Mouse (Mus musculus) CH12.LX (cell line): Measurements from ENCODE around the gene Rbp2.

Source experiments
- CTCF ChIP-seq, 2 experiments: IDR thresholded peaks in 1 of 2; conservative IDR thresholded peaks in 1 of 2; 2 replicates each; pipeline ENCODE4 v1.5.1; 2011 to 2012; ENCODE audit warnings: low read depth in 2 of 2, low read length in 2 of 2, improper control_type of control experiment in 1 of 2, inconsistent platforms in 1 of 2, mild to moderate bottlenecking in 1 of 2, moderate library complexity in 1 of 2
- EP300 ChIP-seq: IDR thresholded peaks from 2 replicates; pipeline ENCODE4 v1.6.1; 2011; ENCODE audit warnings: low read length, improper control_type of control experiment
- POLR2A ChIP-seq: IDR thresholded peaks from 2 replicates; pipeline ENCODE4 v1.6.1; 2011; ENCODE audit warnings: low read depth, mild to moderate bottlenecking, improper control_type of control experiment, low read length
- ZNF384 ChIP-seq: IDR thresholded peaks from 2 replicates; pipeline ENCODE4 v1.6.1; 2012; ENCODE audit warnings: low read depth, low read length, improper control_type of control experiment, inconsistent platforms

DNA sequence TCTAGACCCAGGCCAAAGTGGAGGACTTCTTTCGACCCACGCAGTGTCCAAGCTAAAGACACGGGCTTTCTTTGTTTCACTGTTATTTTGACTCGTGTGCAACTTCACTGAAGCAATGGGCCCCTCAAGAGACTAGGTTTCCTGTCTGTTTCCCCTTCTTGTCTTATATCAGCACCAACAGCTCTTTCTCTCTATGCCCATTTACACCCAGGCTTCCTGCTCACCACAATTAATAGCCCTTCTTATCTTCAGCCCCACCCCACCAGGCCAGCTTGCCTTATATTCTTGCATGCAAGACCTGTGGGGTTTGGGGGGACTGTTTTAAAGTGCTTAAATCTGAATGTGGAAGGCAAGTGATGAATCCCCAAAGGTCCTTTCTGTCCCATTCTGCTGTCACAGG, 3.6 kb downstream of the Rbp2 start:
- no peak for TF ChIP-seq POLR2A
- TF ChIP-seq EP300 = no peak
- TF ChIP-seq ZNF384 = no peak
- TF ChIP-seq CTCF (conservative IDR thresholded peaks at IDR 0.05 in 1 of 2, IDR thresholded peaks at IDR 0.05 in 1 of 2; ENCODE audit: low read depth in 2 of 2, low read length in 2 of 2) = no peak
